Mouse (Mus musculus): ENCODE measurements around the gene Oprl1.

- TF ChIP-seq CTCF (IDR thresholded peaks at IDR 0.05; ENCODE audit: borderline replicate concordance, insufficient read depth, low read length) (no peak), POLR2A (IDR thresholded peaks at IDR 0.05; ENCODE audit: low read depth, low read length) (no peak)
Measured at GRCm38 (mm10) chr2:181671326-181671725, 43.5 kb upstream of the Oprl1 start, which contains the start of gene Sox18.

Measured in embryonic fibroblast, embryonic 13.5 days (primary cell).